Mouse (Mus musculus) midbrain, postnatal 0 days (tissue): Measurements from ENCODE around the gene Dpagt1. TPM values are rescaled to one million over a fixed set of nuclear protein-coding genes. Genes with fewer than 3 reads are reported as not detected.
"Not testable (repeated sequence)": the region's sequence is repeated elsewhere in the genome, so short reads cannot be mapped to it uniquely, and the experiment has no call there.

Experiments used
- ATAC-seq: fragments of 200-750 bp; cut with Nextera tagmentation; 2 replicates; pipeline ENCODE4 v1.8.0; 2017; ENCODE audit warnings: moderate number of reproducible peaks, mild to moderate bottlenecking, moderate TSS enrichment, moderate library complexity; ENCODE audit not compliant: low FRiP score
- DNase-seq: peaks from one replicate; pipeline ENCODE4 v3.0.0-alpha.2; 2015; ENCODE audit warnings: low spot score
- H3K27ac ChIP-seq: fragments of 300-500 bp; sonication (generic); 2 replicates; pipeline ENCODE4 v1.5.1; 2014; ENCODE audit warnings: low read depth, mild to moderate bottlenecking, low read length, mixed read lengths
- H3K27me3 ChIP-seq: fragments of 300-500 bp; sonication (generic); 2 replicates; pipeline ENCODE4 v1.6.1; 2014; ENCODE audit warnings: low read length, control low read depth, mixed read lengths; ENCODE audit not compliant: insufficient read depth
- H3K36me3 ChIP-seq: fragments of 300-500 bp; sonication (generic); 2 replicates; pipeline ENCODE4 v1.6.1; 2014; ENCODE audit warnings: low read length, control low read depth, mixed read lengths; ENCODE audit not compliant: insufficient read depth
- H3K4me1 ChIP-seq: fragments of 300-500 bp; sonication (generic); 2 replicates; pipeline ENCODE4 v1.6.1; 2014; ENCODE audit warnings: mild to moderate bottlenecking, control low read depth, antibody characterized with exemption, low read length, mixed read lengths; ENCODE audit not compliant: insufficient read depth
- H3K4me2 ChIP-seq: fragments of 300-500 bp; sonication (generic); 2 replicates; pipeline ENCODE4 v1.6.1; 2014; ENCODE audit warnings: low read depth, mild to moderate bottlenecking, low read length, mixed read lengths; ENCODE audit not compliant: poor library complexity, severe bottlenecking
- H3K4me3 ChIP-seq: fragments of 300-500 bp; sonication (generic); 2 replicates; pipeline ENCODE4 v1.5.1; 2014; ENCODE audit warnings: low read depth, mild to moderate bottlenecking, low read length, moderate library complexity
- H3K9ac ChIP-seq: fragments of 300-500 bp; sonication (generic); replicated peaks from 2 replicates; pipeline ENCODE4 v1.6.1; 2014; ENCODE audit warnings: mild to moderate bottlenecking, low read length, moderate library complexity, mixed read lengths; ENCODE audit not compliant: poor library complexity, severe bottlenecking
- H3K9me3 ChIP-seq: fragments of 300-500 bp; sonication (generic); 2 replicates; pipeline ENCODE4 v1.6.1; 2016; ENCODE audit warnings: low read length, control low read depth
- CTCF ChIP-seq: IDR thresholded peaks from 2 replicates; pipeline ENCODE4 v1.5.1; 2016; ENCODE audit warnings: antibody characterized with exemption, mild to moderate bottlenecking
- WGBS: fragments of 180-500 bp; shearing (Covaris S2); extraction: QIAGEN DNeasy Blood & Tissue Kit; methylation state at CpG from one replicate; pipeline ENCODE4 v1.1.7; 2014; 5-methylcytosine and 5-hydroxymethylcytosine counted together
- polyA plus RNA-seq: library from polyadenylated mRNA; unstranded; fragments of >200 nt; fragmentation: Nextera tagmentation; extraction: Ambion mirVana; gene quantifications from 2 replicates; pipeline ENCODE4 v1.2.1, GENCODE M21; 2015
- total RNA-seq: library from RNA; depleted of rRNA; stranded (reverse); fragments of >200 nt; gene quantifications from 2 replicates; pipeline ENCODE4 v1.2.3, GENCODE M21; 2014

Gene Dpagt1
- total and polyA plus RNA-seq, 2 experiments from 2014 or later, result 27.2 to 33.6 TPM

- H3K9ac ChIP-seq, result peak overlapping the region; percentile 89
- no peak for TF ChIP-seq CTCF
- H3K4me1 ChIP-seq, result peaks cover 17% of the 10 kb centered on the region
- H3K9me3 ChIP-seq, result no peaks in the 10 kb centered on the region
- H3K4me3 ChIP-seq, result peak overlapping the region; percentile 92
- WGBS, result 1% methylated on average over 33 of the region's 37 CpGs
- no peaks in the 10 kb centered on the region for H3K27me3 ChIP-seq
- DNase-seq (no peak), ATAC-seq (peak; percentile 21)
- H3K36me3 ChIP-seq, result peaks cover 22% of the 10 kb centered on the region
- peak overlapping the region; percentile 82 for H3K27ac ChIP-seq
- H3K4me2 ChIP-seq, result peak overlapping the region; percentile 79
Observed at GRCm38 (mm10) chr9:44319105-44319886, 6.5 kb upstream of the Dpagt1 start.

- Histone ChIP-seq H3K27ac (peak within 1 kb of the TSS; percentile 82), H3K9me3 (no peaks in the 10 kb centered on the region), H3K4me2 (peak within 1 kb of the TSS; percentile 79), H3K27me3 (no peaks in the 10 kb centered on the region), H3K4me3 (peak within 1 kb of the TSS; percentile 92), H3K4me1 (peaks cover 17% of the 10 kb centered on the region), H3K36me3 (peaks cover 15% of the 10 kb centered on the region), H3K9ac (peak within 1 kb of the TSS; percentile 89)
- peak; percentile 98 for ATAC-seq
- peak; percentile 98 for DNase-seq
- no peak for TF ChIP-seq CTCF
- WGBS, result under 1% methylated on average over 61 of the region's 67 CpGs
Observed at GRCm38 (mm10) chr9:44319887-44320798, 5.7 kb upstream of the Dpagt1 start, which contains the start of gene C2cd2l. C2cd2l (minus strand) TSS chr9:44320285.

GRCm38 (mm10) chr9:44320799-44321133 is 5.1 kb upstream of the Dpagt1 start:
- peak overlapping the region; percentile 54 for H3K9ac ChIP-seq
- DNase-seq (no peak), ATAC-seq (peak; percentile 51)
- peaks cover 8% of the 10 kb centered on the region for H3K36me3 ChIP-seq
- no peak for TF ChIP-seq CTCF
- H3K4me3 ChIP-seq, result peak overlapping the region; percentile 92
- no peaks in the 10 kb centered on the region for H3K9me3 ChIP-seq
- H3K4me1 ChIP-seq, result peaks cover 17% of the 10 kb centered on the region
- WGBS, result 14% methylated on average over 6 of the region's 6 CpGs
- peak overlapping the region; percentile 79 for H3K4me2 ChIP-seq
- H3K27ac ChIP-seq, result peak overlapping the region; percentile 82
- no peaks in the 10 kb centered on the region for H3K27me3 ChIP-seq

GRCm38 (mm10) chr9:44323656-44324055 is 2.2 kb upstream of the Dpagt1 start:
- not testable (repeated sequence) for DNase-seq, H3K9ac ChIP-seq, H3K9me3 ChIP-seq, H3K4me2 ChIP-seq, H3K27ac ChIP-seq, H3K27me3 ChIP-seq, H3K4me3 ChIP-seq, H3K36me3 ChIP-seq, ATAC-seq
- TF ChIP-seq CTCF, result peak; percentile 12; the same call in 1 of the 2 replicates
- H3K4me1 ChIP-seq, result peaks cover 12% of the 10 kb centered on the region
- WGBS, result 51% methylated on average over 4 of the region's 4 CpGs

- Histone ChIP-seq H3K36me3 (no peaks in the 10 kb centered on the region), H3K27ac (no peak overlapping the region), H3K9me3 (no peaks in the 10 kb centered on the region), H3K4me3 (no peak overlapping the region), H3K4me1 (peaks cover 8% of the 10 kb centered on the region; the same call in 1 of the 2 replicates), H3K4me2 (no peak overlapping the region), H3K9ac (no peak overlapping the region), H3K27me3 (no peaks in the 10 kb centered on the region)
- WGBS, result 89% methylated on average over 6 of the region's 6 CpGs
- ATAC-seq (no peak), DNase-seq (no peak)
- TF ChIP-seq CTCF, result no peak
Observed at GRCm38 (mm10) chr9:44324147-44324546, 1.7 kb upstream of the Dpagt1 start.

- Histone ChIP-seq H3K27ac (peak overlapping the region; percentile 82), H3K4me2 (peak overlapping the region; percentile 90)
- not testable (repeated sequence) for H3K9ac ChIP-seq, H3K4me1 ChIP-seq, H3K9me3 ChIP-seq, DNase-seq, H3K36me3 ChIP-seq, ATAC-seq, H3K4me3 ChIP-seq, H3K27me3 ChIP-seq
- WGBS, result 64% methylated on average over 7 of the region's 8 CpGs
Observed at GRCm38 (mm10) chr9:44325032-44325767, 619 bp upstream of the Dpagt1 start.
